Mouse (Mus musculus) hematopoietic stem cell, adult 5-6 weeks (primary cell): ENCODE measurements around the gene Gpr132. TPM values are rescaled to one million over a fixed set of nuclear protein-coding genes. Genes with fewer than 3 reads are reported as not detected.
A peak's percentile ranks its signal among the peaks of the same experiment; 100 is the strongest.

Experiments used
- ATAC-seq, 2 experiments: fragments of 125-278 bp in 1 of 2; replicated peaks in 1 of 2; 2 replicates each; pipeline ENCODE4 v1.8.0; 2016 to 2017; ENCODE audit warnings: inconsistent platforms in 2 of 2, mild to moderate bottlenecking in 2 of 2, moderate number of reproducible peaks in 2 of 2, low read depth in 1 of 2, moderate TSS enrichment in 1 of 2; ENCODE audit not compliant: low FRiP score in 2 of 2, poor library complexity in 2 of 2, severe bottlenecking in 2 of 2, insufficient read depth in 1 of 2, low TSS enrichment in 1 of 2
- total RNA-seq: library from RNA; stranded (forward); fragments of 172-1452, 232-1000 nt; gene quantifications from 2 replicates; pipeline ENCODE4 v1.2.3, GENCODE M21; 2017

The Gpr132 gene
- total RNA-seq, 1 experiment from 2014 or later = 14.8 TPM

DNA sequence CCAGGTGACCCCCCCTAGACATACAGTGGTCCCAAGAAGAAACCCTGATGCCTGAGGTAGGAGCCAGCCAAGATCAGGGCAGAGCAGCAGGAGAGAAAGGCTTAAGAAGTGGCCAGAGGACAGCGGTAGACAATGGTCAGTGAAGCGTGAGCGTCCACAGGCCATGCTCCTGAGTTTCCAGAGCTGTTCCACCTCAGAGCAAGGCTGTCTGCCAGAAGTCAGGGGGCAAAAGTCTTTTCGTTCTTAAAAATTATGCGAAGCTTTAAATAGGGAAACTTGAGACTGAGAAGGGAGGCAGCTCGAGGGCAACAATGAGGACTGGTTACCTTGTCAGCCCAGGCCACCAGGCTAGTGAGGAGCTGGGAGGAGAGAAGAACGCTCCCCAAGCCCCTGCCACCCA lies 54.7 kb downstream of the Gpr132 start:
- ATAC-seq = no peak

DNA sequence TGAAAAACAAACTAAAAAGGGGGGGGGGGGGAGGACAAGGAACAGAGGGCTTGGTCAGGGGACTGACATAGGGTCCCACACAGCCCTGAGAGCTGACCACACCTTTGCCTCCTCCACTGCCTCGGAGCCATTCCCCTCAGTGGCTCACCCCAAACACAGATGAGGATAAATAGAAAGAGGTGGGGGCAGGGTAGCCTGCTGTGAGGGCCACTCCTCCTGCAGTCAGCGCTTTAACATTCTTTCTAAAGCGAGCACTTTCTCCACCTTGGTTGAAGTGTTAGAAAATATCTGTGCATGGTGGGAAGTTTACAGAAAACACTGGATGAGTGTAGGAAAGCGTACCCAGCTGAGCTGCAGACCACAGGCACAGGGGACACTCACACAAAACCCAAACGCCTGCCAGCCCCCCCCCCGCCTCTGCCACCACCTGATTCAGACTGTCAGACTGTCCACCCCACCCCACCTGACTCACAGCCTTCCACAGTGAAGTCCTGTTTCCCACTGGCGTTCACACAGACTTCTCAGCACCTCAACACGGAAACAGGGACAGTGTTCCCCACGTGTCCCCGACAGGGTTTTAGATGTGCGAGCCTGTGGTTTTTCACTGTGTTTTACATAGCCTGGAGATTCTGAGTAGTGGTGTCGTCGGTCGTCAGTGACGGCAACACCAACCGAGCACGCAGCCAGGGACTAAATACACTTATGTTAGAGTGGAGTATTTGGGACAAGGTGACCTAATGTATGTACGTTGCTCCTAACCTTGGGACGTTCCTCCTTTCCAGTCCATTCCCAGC lies 57.7 kb downstream of the Gpr132 start:
- ATAC-seq = no peak

DNA sequence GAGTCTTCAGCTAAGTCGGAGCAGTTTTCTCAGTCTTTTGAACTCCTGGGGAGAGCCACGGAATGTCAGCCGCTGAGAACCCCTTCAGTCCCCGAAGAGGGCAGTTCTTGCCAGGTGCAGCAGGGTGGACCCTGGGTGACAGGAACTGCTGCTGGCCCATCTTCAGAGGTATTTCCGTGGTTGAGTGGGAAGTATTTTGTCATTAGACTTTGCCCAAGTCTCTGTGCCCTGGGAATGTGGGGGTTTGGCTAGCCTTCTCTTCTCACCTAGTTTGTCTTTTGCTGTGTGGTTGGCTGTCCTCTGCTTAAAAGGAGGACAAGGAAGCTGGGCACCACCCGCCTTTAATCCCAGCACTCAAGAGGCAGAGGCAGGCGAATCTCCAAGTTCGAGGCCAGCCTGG lies 58.4 kb downstream of the Gpr132 start:
- ATAC-seq = no peak

DNA sequence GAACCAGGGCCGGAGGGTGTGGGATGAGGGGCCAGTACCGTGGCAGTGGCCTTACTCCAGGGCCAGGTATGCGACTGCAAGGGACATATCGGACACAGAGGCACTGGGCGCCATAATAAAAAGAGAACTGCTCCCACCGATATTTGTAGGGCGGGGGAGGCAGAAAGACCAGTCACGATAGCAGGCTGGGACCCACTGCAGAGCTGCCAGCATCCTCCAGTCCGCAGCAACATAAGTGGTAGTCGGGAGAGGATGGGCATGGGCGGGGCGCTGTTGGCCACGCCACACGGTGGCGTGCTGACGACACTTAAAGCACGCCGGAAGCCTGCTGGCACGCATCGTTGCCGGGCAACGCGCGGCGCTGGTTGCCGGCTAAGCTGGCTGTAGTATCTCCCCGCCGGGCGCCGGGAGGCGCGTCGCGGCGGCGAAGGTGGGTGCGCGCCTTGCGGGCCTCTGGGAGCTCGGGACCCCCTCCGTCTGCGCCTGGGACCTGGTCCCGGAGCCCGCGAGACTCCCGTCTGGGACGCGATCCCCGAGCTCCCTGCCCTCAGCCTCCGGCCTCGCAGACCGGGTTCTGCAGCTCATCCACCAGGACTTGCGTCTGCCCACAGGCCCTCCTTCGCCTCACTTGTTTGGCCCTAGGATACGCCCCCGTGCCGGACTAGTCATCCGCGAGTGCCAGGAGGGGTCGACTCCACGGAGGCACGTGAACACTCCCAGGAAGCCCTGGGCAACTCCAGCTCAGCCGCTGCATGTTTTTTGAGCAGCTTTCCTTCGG lies 59.3 kb downstream of the Gpr132 start, which contains the start of gene Clba1:
Gene Clba1, plus strand, starts transcription at position 351 of the 778 bp plus-strand sequence.
- ATAC-seq = peak; percentile 90 to 91

DNA sequence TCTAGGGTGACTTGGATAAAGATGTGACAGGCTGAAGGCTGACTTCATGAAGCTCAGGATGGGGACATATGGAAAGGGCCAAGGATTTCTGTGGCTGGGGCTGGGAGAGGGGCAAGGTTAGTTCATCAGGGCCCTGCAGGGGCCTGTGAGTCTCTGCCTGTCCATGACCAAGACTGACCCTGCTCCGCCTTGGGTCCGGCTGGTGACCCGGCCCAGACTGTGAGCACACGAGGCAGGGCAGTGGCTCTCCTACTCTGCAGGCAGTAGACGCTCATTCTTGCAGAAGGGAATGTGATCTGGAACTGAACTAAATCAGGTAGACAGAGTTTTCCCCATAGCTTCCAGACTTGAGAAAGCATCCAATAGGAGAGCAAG lies 59.8 kb downstream of the Gpr132 start:
- no peak for ATAC-seq

DNA sequence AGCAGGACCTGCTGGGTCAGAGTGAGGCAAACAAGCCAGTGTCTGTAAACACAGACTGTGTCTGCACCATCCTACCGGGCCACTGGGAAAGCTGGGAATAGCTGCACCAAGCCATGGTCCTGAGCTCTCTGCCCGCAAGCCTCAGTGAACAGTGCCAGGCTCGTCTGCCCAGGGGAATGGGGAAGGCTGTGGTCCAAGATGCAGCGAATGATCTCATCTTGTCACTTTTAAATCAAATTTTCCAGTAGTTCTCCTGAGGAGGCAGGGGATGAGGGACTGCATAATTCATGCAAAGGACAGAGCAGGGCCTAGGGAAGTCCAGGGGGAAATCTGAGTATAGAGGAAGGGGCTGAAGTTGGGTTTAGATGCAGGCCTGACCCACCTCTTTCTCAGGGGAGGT lies 60.2 kb downstream of the Gpr132 start:
- ATAC-seq = no peak

DNA sequence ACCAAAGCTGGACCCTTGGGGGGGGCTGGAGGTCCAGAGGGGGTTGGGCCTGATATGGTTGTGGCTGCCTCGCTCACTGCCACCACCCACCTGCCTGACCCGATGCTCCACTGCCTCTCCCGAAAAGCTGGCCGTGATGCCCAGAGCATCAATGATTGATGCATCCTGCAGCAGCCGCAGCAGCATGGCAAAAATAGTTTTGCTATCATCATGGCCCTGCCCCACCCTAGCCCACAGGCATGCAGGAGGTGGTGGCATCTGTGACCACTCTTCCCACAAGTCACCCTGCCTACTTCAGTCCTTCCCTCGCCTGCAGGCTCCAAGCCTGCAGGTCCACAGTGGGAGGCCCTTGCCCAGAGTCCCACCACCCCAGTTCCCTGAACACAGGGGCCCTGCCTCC lies 62.0 kb downstream of the Gpr132 start:
- ATAC-seq = no peak

DNA sequence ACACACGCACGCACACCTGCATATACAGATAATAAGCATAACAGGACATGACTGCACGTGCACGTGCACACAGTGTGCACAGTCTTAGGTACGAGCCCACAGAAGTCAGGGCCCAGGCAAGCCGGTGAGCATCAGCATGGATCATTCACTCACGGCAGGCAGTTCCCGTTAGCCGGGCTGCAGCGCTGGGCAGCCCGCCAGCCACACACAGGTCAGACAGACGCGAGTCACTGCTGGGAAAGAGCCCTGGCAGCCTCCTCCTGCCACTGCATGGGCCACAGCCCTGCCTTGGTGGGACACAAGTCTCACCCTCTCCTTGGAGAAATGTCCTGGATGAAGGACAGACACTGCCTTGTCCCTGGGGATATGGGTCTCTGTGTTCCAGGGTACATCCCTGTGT lies 64.0 kb downstream of the Gpr132 start:
- peak in 1 of 2 experiments; percentile 44; a peak in 1 of 4 replicates for ATAC-seq

DNA sequence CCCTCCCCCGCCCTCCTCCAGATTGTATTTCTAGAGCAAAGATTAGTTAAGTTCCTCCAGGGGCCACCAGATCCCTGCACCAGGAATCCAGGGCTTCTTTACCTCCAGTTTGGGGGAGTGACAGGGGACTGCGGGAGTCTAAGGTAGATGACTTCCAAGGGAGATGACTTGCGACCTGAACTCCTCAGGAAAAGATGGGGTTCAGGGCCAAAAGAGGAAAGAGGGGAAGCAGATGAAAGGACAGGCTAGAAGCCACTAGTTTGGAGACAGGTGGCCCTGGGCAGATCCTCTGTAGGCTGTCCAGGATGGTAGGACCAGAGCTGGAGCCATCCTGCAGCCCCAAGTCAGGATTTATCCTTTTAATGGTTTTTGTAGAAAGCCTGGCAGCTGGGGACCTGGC lies 65.1 kb downstream of the Gpr132 start:
- no peak for ATAC-seq

DNA sequence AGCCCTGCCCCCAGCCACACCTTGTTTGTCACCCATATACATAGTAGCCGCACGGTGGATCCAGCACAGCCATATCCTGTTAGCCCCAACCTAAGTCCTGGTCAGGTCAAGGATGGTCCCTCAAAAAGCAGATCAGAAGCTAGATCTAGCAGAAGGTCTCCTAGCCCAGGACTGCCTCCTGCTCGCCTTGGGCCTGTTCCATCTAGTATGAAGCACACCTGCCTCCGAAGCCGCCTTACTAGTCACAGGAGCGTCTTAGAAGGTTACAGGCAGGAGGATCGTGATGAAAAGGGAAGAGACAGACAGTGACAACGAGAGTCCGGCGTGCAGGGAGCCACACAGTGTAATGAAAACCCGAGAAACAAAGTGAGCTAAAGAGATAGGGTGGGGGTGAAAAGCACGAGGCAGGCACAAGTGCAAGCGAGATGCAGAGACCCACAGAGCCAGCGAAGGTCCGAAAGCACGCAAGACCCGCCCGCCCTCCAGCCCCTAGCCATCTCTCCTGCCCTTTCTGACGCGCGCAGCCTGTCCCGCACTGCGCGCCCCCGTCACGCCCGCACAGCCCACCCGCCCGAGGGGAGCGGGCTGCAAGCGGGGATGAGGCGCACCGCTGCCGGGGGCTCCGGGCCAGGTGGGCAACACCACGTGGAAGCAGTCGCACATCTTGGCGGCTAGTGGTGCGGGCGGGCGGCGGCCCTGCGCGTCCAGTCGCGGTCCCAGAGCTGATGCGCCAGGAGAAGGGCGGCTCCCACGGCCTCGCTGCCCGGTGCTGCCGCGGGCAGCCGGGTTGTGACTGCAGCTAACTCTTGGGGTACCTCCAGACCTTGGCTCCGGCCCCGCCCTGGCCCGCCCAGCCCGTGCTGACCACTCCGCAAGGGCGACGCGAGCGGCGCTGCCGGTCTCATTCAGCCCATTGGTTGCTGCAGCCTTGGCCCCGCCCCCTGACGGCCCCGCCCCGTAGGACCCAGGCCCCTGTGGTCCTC lies 65.9 kb downstream of the Gpr132 start, which contains the start of gene Ahnak2:
Gene Ahnak2, minus strand, starts transcription at position 794 of the 983 bp plus-strand sequence.
- ATAC-seq = no peak

Other genes starting within 250 kb of the Gpr132 start
- gene Adssl1, start 248.2 kb downstream of the Gpr132 start, total RNA-seq = 38.0 and 49.7 TPM in 2 replicates
- 146 and 161 TPM in 2 replicates for gene Siva1, start 223.5 kb downstream of the Gpr132 start, total RNA-seq
- 84.1 and 92.3 TPM in 2 replicates for gene Akt1, start 193.3 kb downstream of the Gpr132 start, total RNA-seq
- 2.5 and 2.9 TPM in 2 replicates for gene Zbtb42, start 189.4 kb downstream of the Gpr132 start, total RNA-seq
- gene Cep170b, start 147.8 kb downstream of the Gpr132 start, total RNA-seq = 7.3 and 7.4 TPM in 2 replicates
- gene Pld4, start 107.6 kb downstream of the Gpr132 start, total RNA-seq = 3.1 and 13.6 TPM in 2 replicates
- gene Ahnak2, start 65.6 kb downstream of the Gpr132 start, total RNA-seq = 0.45 TPM in 1 of 2 replicates, not detected in the other
- 0.75 and 2.0 TPM in 2 replicates for gene Clba1, start 59.3 kb downstream of the Gpr132 start, total RNA-seq
- gene Cdca4, start 38.8 kb downstream of the Gpr132 start, total RNA-seq = 51.3 and 54.0 TPM in 2 replicates
- gene Jag2, start 61.5 kb upstream of the Gpr132 start, total RNA-seq = 17.8 and 28.7 TPM in 2 replicates
- 17.9 and 21.9 TPM in 2 replicates for gene Nudt14, start 73.9 kb upstream of the Gpr132 start, total RNA-seq
- 6.0 and 7.8 TPM in 2 replicates for gene Btbd6, start 108.3 kb upstream of the Gpr132 start, total RNA-seq
- gene Brf1, start 132.5 kb upstream of the Gpr132 start, total RNA-seq = 58.6 and 75.9 TPM in 2 replicates
- gene Pacs2, start 146.3 kb upstream of the Gpr132 start, total RNA-seq = 12.9 and 14.5 TPM in 2 replicates
- 0.38 TPM in 1 of 2 replicates, not detected in the other for gene Tex22, start 206.3 kb upstream of the Gpr132 start, total RNA-seq
- 39.8 and 42.2 TPM in 2 replicates for gene Mta1, start 230.1 kb upstream of the Gpr132 start, total RNA-seq